Mouse (Mus musculus) spleen, adult 2 months (tissue): ENCODE results near the gene Abca1.

Source experiments
- CTCF ChIP-seq: fragments of 200-500 bp; IDR thresholded peaks from 2 replicates; pipeline ENCODE4 v1.5.1; 2011; ENCODE audit warnings: mild to moderate bottlenecking, inconsistent platforms; ENCODE audit not compliant: insufficient read depth, insufficient read length, insufficient replicate concordance; ENCODE audit errors: extremely low read depth
- POLR2A ChIP-seq: fragments of 200-500 bp; IDR thresholded peaks from 2 replicates; pipeline ENCODE4 v1.6.1; 2011; ENCODE audit warnings: low read depth, low read length, inconsistent platforms

DNA sequence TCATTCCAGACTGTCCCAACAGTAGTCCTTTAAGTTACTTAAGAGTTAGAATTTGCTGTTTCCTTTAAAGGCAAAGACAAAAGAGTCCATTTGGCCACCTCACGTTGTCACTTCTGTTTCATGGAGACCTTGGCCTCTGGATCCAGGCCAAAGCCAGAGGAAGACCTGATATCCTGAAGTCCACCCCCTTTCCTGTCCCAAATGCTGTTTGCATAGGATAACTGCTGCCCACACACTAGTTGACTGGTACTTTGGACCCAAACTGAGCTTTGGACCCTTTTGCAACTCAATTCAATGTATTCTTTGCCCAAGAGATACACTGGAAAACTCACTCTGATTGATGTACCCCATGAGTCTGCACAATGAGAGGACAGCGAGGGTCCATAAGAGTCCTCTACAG is 20.2 kb downstream of the Abca1 start:
- no peak for TF ChIP-seq CTCF
- TF ChIP-seq POLR2A, result no peak
